Mouse (Mus musculus): ENCODE results near the gene Triap1. TPM values are rescaled to one million over a fixed set of nuclear protein-coding genes. Genes with fewer than 3 reads are reported as not detected.

The Triap1 gene
- total RNA-seq (2012; rRNA removed) (33.7 and 36.9 TPM in 2 replicates), total RNA-seq (2014; rRNA removed) (31.4 and 31.8 TPM in 2 replicates), polyA plus RNA-seq (2012; ENCODE audit: insufficient read length, low read depth) (36.1 and 38.2 TPM in 2 replicates)

GRCm38 (mm10) chr5:115340577-115341313, at the start of gene Triap1, which contains the start of gene Gatc:
Gene Triap1, plus strand, starts transcription at chr5:115341225.
Gene Gatc, minus strand, starts transcription at chr5:115341178.
- peaks cover 42 to 61% of the 10 kb centered on the region in 2 experiments for H3K36me3 ChIP-seq (replicated peaks in 1 of 2; ENCODE audit: control insufficient read depth in 1 of 2, insufficient read depth in 1 of 2, low read length in 1 of 2)
- peak within 1 kb of the TSS; percentile 89 for H3K27ac ChIP-seq (ENCODE audit: insufficient read depth, low read depth)
- DNase-seq (ENCODE audit: extremely low read depth): peak; percentile 83
- TF ChIP-seq TBP (conservative IDR thresholded peaks at IDR 0.05; ENCODE audit: low read depth, low read length): no peak
- TF ChIP-seq IRF4 (IDR thresholded peaks at IDR 0.05; ENCODE audit: low read depth, low read length): 0 out of 2 replicates have a peak, but pooled peaks have one; percentile 27
- TF ChIP-seq ETS1 (conservative IDR thresholded peaks at IDR 0.05; ENCODE audit: low read depth, low read length): no peak
- TF ChIP-seq SIN3A (IDR thresholded peaks at IDR 0.05; ENCODE audit: low read length): peak; percentile 94
- TF ChIP-seq TCF12 (IDR thresholded peaks at IDR 0.05; ENCODE audit: low read depth, low read length): peak; percentile 73
- 0 out of 2 replicates have a peak, but pooled peaks have one; percentile 28 for TF ChIP-seq EP300 (IDR thresholded peaks at IDR 0.05; ENCODE audit: low read length)
- TF ChIP-seq CHD1 (IDR thresholded peaks at IDR 0.05; ENCODE audit: low read depth, low read length): no peak
- TF ChIP-seq NRF1 (IDR thresholded peaks at IDR 0.05; ENCODE audit: low read depth, low read length): peak; percentile 66
- TF ChIP-seq NELFE (IDR thresholded peaks at IDR 0.05; ENCODE audit: low read depth, low read length): peak; percentile 81
- TF ChIP-seq SMC3 (IDR thresholded peaks at IDR 0.05; ENCODE audit: low read depth, low read length): no peak
- TF ChIP-seq ZNF384 (IDR thresholded peaks at IDR 0.05; ENCODE audit: low read depth, low read length): no peak
- no peak for TF ChIP-seq JUND (conservative IDR thresholded peaks at IDR 0.05; ENCODE audit: low read depth, low read length)
- peak; percentile 93 for TF ChIP-seq BHLHE40 (IDR thresholded peaks at IDR 0.05; ENCODE audit: low read depth, low read length)
- TF ChIP-seq RAD21 (IDR thresholded peaks at IDR 0.05; ENCODE audit: low read depth, low read length): no peak
- peak; percentile 81; the same call in 1 of the 2 replicates for TF ChIP-seq KAT2A (IDR thresholded peaks at IDR 0.05; ENCODE audit: insufficient replicate concordance, low read length)
- TF ChIP-seq CTCF (conservative IDR thresholded peaks at IDR 0.05 in 1 of 2, IDR thresholded peaks at IDR 0.05 in 1 of 2; ENCODE audit: low read depth in 2 of 2, low read length in 2 of 2): no peak
- TF ChIP-seq JUN (IDR thresholded peaks at IDR 0.05; ENCODE audit: insufficient read depth, low read depth, low read length): no peak
- no peak for TF ChIP-seq MAFK (IDR thresholded peaks at IDR 0.05; ENCODE audit: insufficient replicate concordance, low read length)
- peak; percentile 91; the same call in 1 of the 2 replicates for TF ChIP-seq MXI1 (IDR thresholded peaks at IDR 0.05; ENCODE audit: low read depth, low read length)
- TF ChIP-seq USF2 (conservative IDR thresholded peaks at IDR 0.05; ENCODE audit: low read depth, low read length): no peak
- TF ChIP-seq UBTF (IDR thresholded peaks at IDR 0.05; ENCODE audit: low read depth, low read length): no peak
- TF ChIP-seq MAX (IDR thresholded peaks at IDR 0.05; ENCODE audit: low read length): peak; percentile 14; the same call in 1 of the 2 replicates
- TF ChIP-seq CHD2 (IDR thresholded peaks at IDR 0.05; ENCODE audit: low read length): peak; percentile 26; the same call in 1 of the 2 replicates
- peak; percentile 90 for TF ChIP-seq HCFC1 (IDR thresholded peaks at IDR 0.05; ENCODE audit: low read depth, low read length)
- TF ChIP-seq MAZ (IDR thresholded peaks at IDR 0.05; ENCODE audit: low read depth, low read length): peak; percentile 99
- peak; percentile 46; the same call in 1 of the 2 replicates for TF ChIP-seq GABPA (IDR thresholded peaks at IDR 0.05; ENCODE audit: insufficient replicate concordance, low read depth, low read length)
- no peak; the same call in 1 of the 2 replicates for TF ChIP-seq ZKSCAN1 (IDR thresholded peaks at IDR 0.05; ENCODE audit: borderline replicate concordance, low read depth, low read length)
- no peak for TF ChIP-seq E2F4 (IDR thresholded peaks at IDR 0.05; ENCODE audit: insufficient replicate concordance, low read depth, low read length)
- no peak; the same call in 1 of the 2 replicates for TF ChIP-seq POLR2AphosphoS2 (IDR thresholded peaks at IDR 0.05; ENCODE audit: low read depth, low read length)
- peak; percentile 62; the same call in 1 of the 2 replicates for TF ChIP-seq MEF2A (IDR thresholded peaks at IDR 0.05; ENCODE audit: borderline replicate concordance, low read depth, low read length)
- TF ChIP-seq ELF1 (IDR thresholded peaks at IDR 0.05; ENCODE audit: low read depth, low read length): peak; percentile 71; the same call in 1 of the 2 replicates
- peak; percentile 70 for TF ChIP-seq ZMIZ1 (IDR thresholded peaks at IDR 0.05; ENCODE audit: low read depth, low read length)
- 0 out of 2 replicates have a peak, but pooled peaks have one; percentile 66 for TF ChIP-seq MYC (IDR thresholded peaks at IDR 0.05; ENCODE audit: low read depth, low read length)
- TF ChIP-seq ZC3H11A (IDR thresholded peaks at IDR 0.05; ENCODE audit: low read depth, low read length): no peak
- peak; percentile 70; the same call in 1 of the 2 replicates for TF ChIP-seq POLR2A (IDR thresholded peaks at IDR 0.05; ENCODE audit: low read depth, low read length)
- peak; percentile 48; the same call in 1 of the 2 replicates for TF ChIP-seq RCOR1 (conservative IDR thresholded peaks at IDR 0.05; ENCODE audit: low read depth, low read length)
- TF ChIP-seq PAX5 (IDR thresholded peaks at IDR 0.05; ENCODE audit: low read length): no peak

More at GRCm38 (mm10) chr5:115340577-115341313, at the start of gene Triap1, which contains the start of gene Gatc:
- Histone ChIP-seq H3K4me2 (ENCODE audit: insufficient read depth, low read depth, poor library complexity, severe bottlenecking) (peak within 1 kb of the TSS; percentile 94), H3K9me3 (replicated peaks; ENCODE audit: low read length) (no peaks in the 10 kb centered on the region), H3K9ac (ENCODE audit: insufficient read depth, low read depth) (peak within 1 kb of the TSS; percentile 91), H3K27me3 (replicated peaks) (no peaks in the 10 kb centered on the region), H3K4me1 (ENCODE audit: control insufficient read depth in 1 of 2, insufficient read depth in 2 of 2) (peaks cover 5 to 26% of the 10 kb centered on the region in 2 experiments), H3K79me2 (replicated peaks; ENCODE audit: control insufficient read depth, extremely low read depth, insufficient read depth, poor library complexity, severe bottlenecking) (peaks cover 43% of the 10 kb centered on the region), H3K4me3 (replicated peaks in 1 of 3; ENCODE audit: low read depth in 2 of 3, low read length in 2 of 3, poor library complexity in 1 of 3) (peak within 1 kb of the TSS; percentile 76 to 95 (median 77))
- dilution Hi-C loops (cut with MboI; ENCODE audit: extremely low pct_ligation_motif_present, extremely low pct_unique_long_range_greater_than_20kb, low sequenced_read_pairs): no loop called here
- in situ Hi-C loops (cut with MboI; ENCODE audit: low pct_ligation_motif_present, low pct_unique_long_range_greater_than_20kb, low sequenced_read_pairs): loop anchor here (5.0 kb wide), 1 partner anchor 38 kb away; the partner anchor contains the start of gene Dynll1

All from CH12.LX (cell line).